ENCODE assay signal across 17 mouse cellular contexts in genomic region chr10:91447974-91448703, GRCm38 (mm10).
A peak's percentile ranks its signal among the peaks of the same experiment; 100 is the strongest.
DNase-seq lines count a peak whose midpoint lies in the region; ATAC-seq lines count a peak whose summit lies in the region.
"Had no signal": no experiment of that assay in that cellular context is flagged by ENCODE, and none has a peak within 500 bp of the region (broad histone marks: within the 10 kb centered on the region; RNA-seq: fewer than 3 reads in every experiment).

No protein-coding gene starts in this region.

- 0 out of 2 replicates have a peak overlapping the region, but pooled peaks have one; percentile 22 for H3K27ac ChIP-seq in heart, embryonic 10.5 days
- H3K27ac ChIP-seq in hindbrain, embryonic 11.5 days (ENCODE audit: low read depth, low read length): peak overlapping the region; percentile 33
- H3K27ac ChIP-seq in midbrain, embryonic 13.5 days: peak overlapping the region; percentile 75
- H3K27ac ChIP-seq: heart, embryonic 15.5 days; left cerebral cortex, adult 2 months; limb, embryonic 15.5 days; lung, embryonic 15.5 days had no signal

- peak; percentile 67 for ATAC-seq in hindbrain, embryonic 11.5 days (ENCODE audit: low FRiP score)
- ATAC-seq in midbrain, embryonic 13.5 days: peak; percentile 95
- ATAC-seq: intestine, postnatal 0 days had no signal

- no peaks in the 10 kb centered on the region for H3K27me3 ChIP-seq in heart, embryonic 10.5 days (ENCODE audit: insufficient read depth, poor library complexity, severe bottlenecking)
- H3K27me3 ChIP-seq in hindbrain, embryonic 11.5 days (ENCODE audit: control insufficient read depth, insufficient read depth, low read length): no peaks in the 10 kb centered on the region
- no peaks in the 10 kb centered on the region for H3K27me3 ChIP-seq in midbrain, embryonic 13.5 days
- H3K27me3 ChIP-seq: heart, embryonic 15.5 days; limb, embryonic 15.5 days; lung, embryonic 15.5 days had no signal

- no peak overlapping the region for H3K4me2 ChIP-seq in hindbrain, embryonic 11.5 days (replicated peaks; ENCODE audit: low read depth, low read length)
- H3K4me2 ChIP-seq in midbrain, embryonic 13.5 days (replicated peaks): peak overlapping the region; percentile 22; the same call in 1 of the 2 replicates
- H3K4me2 ChIP-seq: heart, embryonic 15.5 days; limb, embryonic 15.5 days; lung, embryonic 15.5 days had no signal

- H3K36me3 ChIP-seq in heart, embryonic 10.5 days: no peaks in the 10 kb centered on the region
- no peaks in the 10 kb centered on the region for H3K36me3 ChIP-seq in hindbrain, embryonic 11.5 days (ENCODE audit: control insufficient read depth, insufficient read depth, low read length)
- no peaks in the 10 kb centered on the region for H3K36me3 ChIP-seq in midbrain, embryonic 13.5 days
- H3K36me3 ChIP-seq: G1E; heart, embryonic 15.5 days; limb, embryonic 15.5 days; lung, embryonic 15.5 days had no signal

- H3K9me3 ChIP-seq in heart, embryonic 10.5 days: no peaks in the 10 kb centered on the region
- H3K9me3 ChIP-seq in hindbrain, embryonic 11.5 days (ENCODE audit: control insufficient read depth, low read length): no peaks in the 10 kb centered on the region
- no peaks in the 10 kb centered on the region for H3K9me3 ChIP-seq in midbrain, embryonic 13.5 days
- H3K9me3 ChIP-seq: heart, embryonic 15.5 days; limb, embryonic 15.5 days; lung, embryonic 15.5 days had no signal

- WGBS in heart, embryonic 10.5 days: 30% methylated on average over 10 of the region's 10 CpGs
- 40% methylated on average over 10 of the region's 10 CpGs for WGBS in hindbrain, embryonic 11.5 days
- 5% methylated on average over 10 of the region's 10 CpGs for whole genome bisulfite sequencing in midbrain, embryonic 13.5 days

- intact Hi-C loops in heart, postnatal 25 days (cut with DNase I): no loop called here
- intact Hi-C loops in heart, postnatal 36 days (cut with DNase I): no loop called here

- H3K4me1 ChIP-seq in heart, embryonic 10.5 days: peaks cover 8% of the 10 kb centered on the region; the same call in 1 of the 2 replicates
- H3K4me1 ChIP-seq in hindbrain, embryonic 11.5 days (replicated peaks; ENCODE audit: control insufficient read depth, insufficient read depth, low read length): no peaks in the 10 kb centered on the region
- peaks cover 15% of the 10 kb centered on the region for H3K4me1 ChIP-seq in midbrain, embryonic 13.5 days (replicated peaks)
- H3K4me1 ChIP-seq: limb, embryonic 15.5 days; lung, embryonic 15.5 days had no signal

- no peak for DNase-seq in heart, embryonic 10.5 days (ENCODE audit: low spot score)
- DNase-seq in heart, postnatal 25 days (ENCODE audit: low spot score): no peak
- DNase-seq in hindbrain, embryonic 11.5 days (ENCODE audit: low spot score): peak; percentile 71
- no peak for DNase-seq in cerebellum, adult 11-12 months
- DNase-seq in heart, postnatal 36 days: no peak
- no peak for DNase-seq in urinary bladder, postnatal 14 days (ENCODE audit: low spot score)
- DNase-seq in layer of hippocampus, adult 8-10 months (ENCODE audit: low spot score in 2 of 2): no peak
- DNase-seq: adrenal gland, postnatal 36 days; cerebellum, adult 11 months; gastrocnemius, postnatal 36 days had no signal

- H3K4me3 ChIP-seq in heart, embryonic 10.5 days: no peak overlapping the region
- no peak overlapping the region for H3K4me3 ChIP-seq in hindbrain, embryonic 11.5 days (ENCODE audit: low read depth, low read length)
- no peak overlapping the region for H3K4me3 ChIP-seq in midbrain, embryonic 13.5 days (replicated peaks)
- H3K4me3 ChIP-seq: heart, embryonic 15.5 days; left cerebral cortex, adult 2 months; limb, embryonic 15.5 days; lung, embryonic 15.5 days had no signal

- H3K9ac ChIP-seq in hindbrain, embryonic 11.5 days (ENCODE audit: low read depth, low read length): no peak overlapping the region
- no peak overlapping the region for H3K9ac ChIP-seq in midbrain, embryonic 13.5 days (replicated peaks)
- H3K9ac ChIP-seq: heart, embryonic 15.5 days; limb, embryonic 15.5 days; lung, embryonic 15.5 days had no signal

Comparison
In these comparisons a context has a peak if more than half of its experiments do, and no peak if none do; other contexts are left out.
1. H3K27ac ChIP-seq: peak in every context shown above with its lines; median percentile 75 in midbrain, embryonic 13.5 days; 33 in hindbrain, embryonic 11.5 days; 22 in heart, embryonic 10.5 days.